In genomic region chr6:101047195-101047594, GRCm38 (mm10) we compare ENCODE assay signal across 20 mouse cellular contexts.
DNase-seq lines count a peak whose midpoint lies in the region; ATAC-seq and TF ChIP-seq lines count a peak whose summit lies in the region.
"Had no signal": no experiment of that assay in that cellular context is flagged by ENCODE, and none has a peak within 500 bp of the region (broad histone marks: within the 10 kb centered on the region; RNA-seq: fewer than 3 reads in every experiment).

No protein-coding gene starts in this region.

- H3K27me3 ChIP-seq in embryonic facial prominence, embryonic 14.5 days (replicated peaks; ENCODE audit: control insufficient read depth, insufficient read depth, low read length) = no peaks in the 10 kb centered on the region
- H3K27me3 ChIP-seq in embryonic facial prominence, embryonic 10.5 days (replicated peaks; ENCODE audit: low read depth, poor library complexity, severe bottlenecking) = no peaks in the 10 kb centered on the region
- no peaks in the 10 kb centered on the region for H3K27me3 ChIP-seq in lung, embryonic 14.5 days (ENCODE audit: insufficient read depth, low read length)
- H3K27me3 ChIP-seq in hindbrain, embryonic 15.5 days = no peaks in the 10 kb centered on the region
- no peaks in the 10 kb centered on the region for H3K27me3 ChIP-seq in midbrain, embryonic 14.5 days (ENCODE audit: control insufficient read depth, insufficient read depth, low read length)
- H3K27me3 ChIP-seq: heart, embryonic 12.5 days; limb, embryonic 12.5 days had no signal

- peaks cover 9% of the 10 kb centered on the region; the same call in 1 of the 2 replicates for H3K4me1 ChIP-seq in embryonic facial prominence, embryonic 14.5 days (ENCODE audit: control insufficient read depth, insufficient read depth, low read length)
- peaks cover 11% of the 10 kb centered on the region for H3K4me1 ChIP-seq in embryonic facial prominence, embryonic 10.5 days
- H3K4me1 ChIP-seq in lung, embryonic 14.5 days (ENCODE audit: insufficient read depth) = no peaks in the 10 kb centered on the region
- peaks cover 19% of the 10 kb centered on the region for H3K4me1 ChIP-seq in hindbrain, embryonic 15.5 days (replicated peaks)
- H3K4me1 ChIP-seq in midbrain, embryonic 14.5 days (ENCODE audit: control insufficient read depth, insufficient read depth, low read length) = peaks cover 18% of the 10 kb centered on the region
- H3K4me1 ChIP-seq: heart, embryonic 12.5 days had no signal

- no peak; the same call in 1 of the 2 replicates for ATAC-seq in embryonic facial prominence, embryonic 14.5 days (ENCODE audit: low read depth)
- peak; percentile 45; the same call in 1 of the 2 replicates for ATAC-seq in lung, embryonic 14.5 days (ENCODE audit: insufficient read depth)
- peak; percentile 19; the same call in 1 of the 2 replicates for ATAC-seq in hindbrain, embryonic 15.5 days (ENCODE audit: low FRiP score, low read depth)
- peak; percentile 64; the same call in 1 of the 2 replicates for ATAC-seq in midbrain, embryonic 14.5 days (ENCODE audit: low FRiP score, low TSS enrichment)
- no peak for ATAC-seq in erythroid progenitor cell, adult 5-6 weeks (replicated peaks; ENCODE audit: low FRiP score, poor library complexity, severe bottlenecking)
- ATAC-seq: activated CD4-positive, CD25-positive, alpha-beta regulatory T cell, adult 4 months; liver, postnatal 0 days had no signal

- DNase-seq in embryonic facial prominence, embryonic 14.5 days (ENCODE audit: low spot score) = peak; percentile 13
- no peak for DNase-seq in embryonic facial prominence, embryonic 10.5 days (ENCODE audit: low spot score)
- DNase-seq in lung, embryonic 14.5 days = no peak
- DNase-seq in lung, postnatal 36 days = no peak
- DNase-seq in midbrain, embryonic 14.5 days = peak; percentile 49
- no peak for DNase-seq in layer of hippocampus, postnatal 25 days (ENCODE audit: extremely low spot score in 1 of 2, low spot score in 1 of 2)
- DNase-seq: cerebellum, adult 2 months; cerebellum, postnatal 25 days; kidney, adult 11 months; kidney, postnatal 36 days; liver, postnatal 0 days; right cerebral cortex, postnatal 14 days had no signal

- 70% methylated on average over 10 of the region's 10 CpGs for WGBS in embryonic facial prominence, embryonic 14.5 days
- 87% methylated on average over 10 of the region's 10 CpGs for whole genome bisulfite sequencing in embryonic facial prominence, embryonic 10.5 days
- 68% methylated on average over 10 of the region's 10 CpGs for WGBS in lung, embryonic 14.5 days
- 69% methylated on average over 10 of the region's 10 CpGs for WGBS in hindbrain, embryonic 15.5 days
- 14% methylated on average over 10 of the region's 10 CpGs for WGBS in midbrain, embryonic 14.5 days

- no peak overlapping the region for H3K27ac ChIP-seq in embryonic facial prominence, embryonic 14.5 days (replicated peaks; ENCODE audit: low read depth, low read length)
- H3K27ac ChIP-seq in embryonic facial prominence, embryonic 10.5 days (replicated peaks) = no peak overlapping the region
- H3K27ac ChIP-seq in lung, embryonic 14.5 days (ENCODE audit: low read depth) = no peak overlapping the region
- H3K27ac ChIP-seq in hindbrain, embryonic 15.5 days (replicated peaks) = no peak overlapping the region
- no peak overlapping the region for H3K27ac ChIP-seq in midbrain, embryonic 14.5 days (replicated peaks; ENCODE audit: low read depth, low read length)
- H3K27ac ChIP-seq: kidney, embryonic 15.5 days; limb, embryonic 12.5 days; macrophage had no signal

- H3K9ac ChIP-seq in embryonic facial prominence, embryonic 14.5 days (ENCODE audit: low read depth, low read length) = no peak overlapping the region
- no peak overlapping the region for H3K9ac ChIP-seq in lung, embryonic 14.5 days
- H3K9ac ChIP-seq in hindbrain, embryonic 15.5 days = no peak overlapping the region
- no peak overlapping the region for H3K9ac ChIP-seq in midbrain, embryonic 14.5 days (replicated peaks; ENCODE audit: low read length)
- H3K9ac ChIP-seq: heart, embryonic 12.5 days; kidney, embryonic 15.5 days; limb, embryonic 12.5 days; liver, postnatal 0 days had no signal

- no peak overlapping the region for H3K4me3 ChIP-seq in embryonic facial prominence, embryonic 14.5 days (ENCODE audit: low read depth, low read length)
- H3K4me3 ChIP-seq in embryonic facial prominence, embryonic 10.5 days = no peak overlapping the region
- H3K4me3 ChIP-seq in lung, embryonic 14.5 days (ENCODE audit: low read depth, low read length) = no peak overlapping the region
- no peak overlapping the region for H3K4me3 ChIP-seq in hindbrain, embryonic 15.5 days
- no peak overlapping the region for H3K4me3 ChIP-seq in midbrain, embryonic 14.5 days (replicated peaks; ENCODE audit: low read depth, low read length)
- H3K4me3 ChIP-seq: heart, embryonic 12.5 days; kidney, embryonic 15.5 days; limb, embryonic 12.5 days had no signal

- H3K4me2 ChIP-seq in embryonic facial prominence, embryonic 14.5 days (ENCODE audit: low read depth, low read length) = no peak overlapping the region
- H3K4me2 ChIP-seq in lung, embryonic 14.5 days = no peak overlapping the region
- H3K4me2 ChIP-seq in hindbrain, embryonic 15.5 days = no peak overlapping the region
- no peak overlapping the region for H3K4me2 ChIP-seq in midbrain, embryonic 14.5 days (ENCODE audit: low read length)
- H3K4me2 ChIP-seq: heart, embryonic 12.5 days; kidney, embryonic 15.5 days; limb, embryonic 12.5 days; liver, embryonic 11.5 days had no signal

- H3K9me3 ChIP-seq in embryonic facial prominence, embryonic 14.5 days (ENCODE audit: control insufficient read depth, low read length) = no peaks in the 10 kb centered on the region
- H3K9me3 ChIP-seq in embryonic facial prominence, embryonic 10.5 days = no peaks in the 10 kb centered on the region
- H3K9me3 ChIP-seq in lung, embryonic 14.5 days (ENCODE audit: low read depth, low read length) = no peaks in the 10 kb centered on the region
- no peaks in the 10 kb centered on the region for H3K9me3 ChIP-seq in hindbrain, embryonic 15.5 days
- no peaks in the 10 kb centered on the region for H3K9me3 ChIP-seq in midbrain, embryonic 14.5 days (ENCODE audit: control insufficient read depth, low read length)
- H3K9me3 ChIP-seq: heart, embryonic 12.5 days; kidney, embryonic 15.5 days; limb, embryonic 12.5 days had no signal

- H3K36me3 ChIP-seq in embryonic facial prominence, embryonic 14.5 days (ENCODE audit: control insufficient read depth, insufficient read depth, low read length) = no peaks in the 10 kb centered on the region
- no peaks in the 10 kb centered on the region for H3K36me3 ChIP-seq in embryonic facial prominence, embryonic 10.5 days (replicated peaks)
- H3K36me3 ChIP-seq in lung, embryonic 14.5 days (ENCODE audit: insufficient read depth) = no peaks in the 10 kb centered on the region
- no peaks in the 10 kb centered on the region for H3K36me3 ChIP-seq in hindbrain, embryonic 15.5 days
- H3K36me3 ChIP-seq in midbrain, embryonic 14.5 days (ENCODE audit: control insufficient read depth, insufficient read depth, low read length) = no peaks in the 10 kb centered on the region
- H3K36me3 ChIP-seq: heart, embryonic 12.5 days; kidney, embryonic 15.5 days; limb, embryonic 12.5 days had no signal

- TF ChIP-seq CTCF in lung, embryonic 14.5 days (IDR thresholded peaks at IDR 0.05; ENCODE audit: low read depth) = no peak

Comparison
In these comparisons a context has a peak if more than half of its experiments do, and no peak if none do; other contexts are left out.
1. DNase-seq: peak in embryonic facial prominence, embryonic 14.5 days (single experiment) and midbrain, embryonic 14.5 days (single experiment); none in embryonic facial prominence, embryonic 10.5 days (single experiment), lung, embryonic 14.5 days (single experiment), lung, postnatal 36 days (single experiment) and layer of hippocampus, postnatal 25 days (0 of 2).
2. ATAC-seq: peak in lung, embryonic 14.5 days (single experiment), hindbrain, embryonic 15.5 days (single experiment) and midbrain, embryonic 14.5 days (single experiment); none in embryonic facial prominence, embryonic 14.5 days (single experiment) and erythroid progenitor cell, adult 5-6 weeks (single experiment).